Mouse (Mus musculus) kidney, adult 2 months (tissue): Measurements from ENCODE around the gene Kirrel3.

Source experiments
- CTCF ChIP-seq: fragments of 200-500 bp; conservative IDR thresholded peaks from 2 replicates; pipeline ENCODE4 v1.5.1; 2011; ENCODE audit warnings: low read depth, mild to moderate bottlenecking, control low read depth, low read length, moderate library complexity, mixed read lengths; ENCODE audit not compliant: insufficient read depth, insufficient read length
- POLR2A ChIP-seq: fragments of 200-500 bp; IDR thresholded peaks from one replicate; pipeline ENCODE4 v1.6.1; 2011; ENCODE audit warnings: low read depth, low read length, control low read depth

DNA sequence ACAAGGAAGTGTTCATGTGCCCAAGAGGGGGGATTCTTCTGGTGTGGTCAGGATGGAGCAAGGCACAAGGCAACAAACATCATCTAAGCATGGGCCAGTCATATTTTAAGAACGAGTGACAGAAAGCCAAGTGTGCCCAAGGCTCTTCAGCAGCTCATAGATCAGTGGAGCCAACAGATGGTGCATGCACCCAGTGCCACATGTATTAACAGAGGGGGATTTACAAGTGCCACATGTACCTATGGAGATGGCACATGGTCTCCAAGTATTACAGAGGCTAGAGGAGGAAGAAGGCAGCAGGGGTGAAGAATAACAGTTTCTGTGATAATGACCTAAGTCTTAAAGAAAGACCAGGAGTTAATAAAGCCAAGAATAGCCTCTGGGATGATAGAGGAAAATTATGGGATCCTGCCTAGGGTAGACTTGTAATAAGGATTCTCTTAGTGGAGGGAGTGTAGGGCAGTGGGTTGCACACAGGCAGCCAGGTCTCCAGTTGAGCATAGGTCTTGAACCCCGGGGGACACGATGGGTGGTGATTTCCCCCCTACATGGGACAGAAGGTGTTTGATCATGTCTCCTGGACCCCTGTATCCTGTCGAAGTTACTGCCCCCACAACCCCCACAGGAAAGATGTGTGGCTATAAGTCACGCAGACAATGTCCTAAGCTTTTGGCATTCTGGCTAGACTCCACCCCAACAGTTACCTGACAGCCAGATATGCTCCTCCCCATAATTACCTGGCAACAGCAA is 495.0 kb downstream of the Kirrel3 start:
- TF ChIP-seq CTCF (no peak), POLR2A (no peak)
